Mouse (Mus musculus): ENCODE results near the gene Nckap1l. TPM values are rescaled to one million over a fixed set of nuclear protein-coding genes. Genes with fewer than 3 reads are reported as not detected.

Nckap1l gene
- polyA plus RNA-seq, 1 experiment from 2014 or later: 2.2 TPM

DNA sequence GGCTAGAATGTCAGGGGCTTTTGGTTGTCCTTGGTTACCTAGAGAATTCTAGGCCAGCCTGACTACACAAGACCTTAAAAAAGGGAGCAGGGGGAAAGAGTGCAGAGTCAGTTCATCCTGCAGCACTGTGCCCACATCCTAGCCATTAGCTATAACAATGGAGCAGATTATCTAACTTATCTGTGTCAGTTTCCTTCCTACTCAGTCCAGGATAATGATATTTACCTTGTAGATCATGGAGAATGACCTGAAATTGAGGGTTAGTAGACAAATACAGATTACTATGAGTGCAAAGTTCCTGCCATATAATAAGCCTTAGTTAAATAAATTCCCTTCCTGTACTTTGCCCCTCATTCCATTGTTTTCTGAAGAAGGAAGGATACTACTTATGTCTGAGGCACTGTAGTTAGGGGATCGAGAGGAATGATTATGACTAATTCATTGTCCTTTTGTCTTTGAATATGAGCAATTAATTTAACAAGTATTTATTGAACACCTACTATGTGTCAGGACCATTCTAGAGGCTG lies 25.5 kb downstream of the Nckap1l start:
- Histone ChIP-seq H3K27me3 (0 out of 2 replicates have a peak, but pooled peaks cover 2% of the 10 kb centered on the region), H3K9ac (no peak overlapping the region), H3K4me1 (0 out of 2 replicates have a peak, but pooled peaks cover under 1% of the 10 kb centered on the region), H3K36me3 (no peaks in the 10 kb centered on the region), H3K4me2 (replicated peaks) (no peak overlapping the region), H3K4me3 (no peak overlapping the region), H3K9me3 (no peaks in the 10 kb centered on the region), H3K27ac (no peak overlapping the region)
- no peak for ATAC-seq (ENCODE audit: low FRiP score, low read depth)
- 80% methylated on average over 1 of the region's 1 CpGs for WGBS

DNA sequence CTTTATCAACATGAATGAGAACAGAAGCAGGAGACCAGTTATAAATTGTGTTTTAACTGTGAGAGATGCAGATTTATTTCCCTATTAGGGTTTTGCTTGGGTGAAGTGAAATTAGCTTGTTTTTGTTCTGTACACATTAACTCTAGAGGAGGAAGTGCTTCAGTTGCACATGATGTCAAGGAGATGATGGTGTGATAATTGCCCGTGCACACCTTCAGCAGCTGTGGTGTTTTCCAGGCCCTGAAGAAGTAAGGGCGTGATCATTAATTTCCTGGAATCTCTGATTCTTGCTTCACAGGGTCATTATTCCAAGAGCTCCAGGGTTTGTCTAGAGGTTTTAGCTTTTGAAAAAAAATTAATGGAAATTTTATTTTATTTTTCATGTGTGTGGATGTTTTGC lies 26.5 kb downstream of the Nckap1l start:
- 72% methylated on average over 2 of the region's 2 CpGs for WGBS
- H3K4me1 ChIP-seq: peaks cover 10% of the 10 kb centered on the region
- ATAC-seq (ENCODE audit: low FRiP score, low read depth): no peak
- no peaks in the 10 kb centered on the region for H3K9me3 ChIP-seq
- H3K36me3 ChIP-seq: no peaks in the 10 kb centered on the region
- H3K27me3 ChIP-seq: 0 out of 2 replicates have a peak, but pooled peaks cover 2% of the 10 kb centered on the region
- H3K4me3 ChIP-seq: no peak overlapping the region
- no peak overlapping the region for H3K9ac ChIP-seq
- no peak overlapping the region for H3K27ac ChIP-seq
- H3K4me2 ChIP-seq (replicated peaks): no peak overlapping the region

DNA sequence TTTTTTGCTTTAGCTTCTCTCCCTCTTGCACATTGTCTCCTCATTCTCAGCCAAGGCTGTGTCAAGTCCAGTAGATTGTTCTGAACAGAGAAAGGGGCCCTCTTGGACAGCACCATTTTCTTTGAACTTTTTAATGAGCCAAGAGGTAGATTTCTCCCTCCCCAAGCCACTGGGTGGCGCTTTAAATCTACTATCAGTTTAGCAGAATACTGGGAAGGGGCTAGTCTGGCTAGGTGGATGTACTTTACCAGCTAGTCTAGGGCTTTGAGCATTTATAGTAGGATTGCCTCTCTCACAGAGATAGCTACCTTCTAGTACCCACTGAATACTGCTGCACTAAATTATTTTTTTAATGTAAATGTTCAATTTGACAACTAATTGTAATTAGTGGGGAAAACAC lies 28.9 kb downstream of the Nckap1l start:
- Histone ChIP-seq H3K9ac (no peak overlapping the region), H3K4me1 (peaks cover 11% of the 10 kb centered on the region), H3K4me2 (replicated peaks) (no peak overlapping the region), H3K27ac (no peak overlapping the region), H3K27me3 (0 out of 2 replicates have a peak, but pooled peaks cover 2% of the 10 kb centered on the region), H3K9me3 (no peaks in the 10 kb centered on the region), H3K4me3 (no peak overlapping the region), H3K36me3 (no peaks in the 10 kb centered on the region)
- no peak for ATAC-seq (ENCODE audit: low FRiP score, low read depth)
- 0% methylated on average over 1 of the region's 1 CpGs for WGBS

- Histone ChIP-seq H3K4me2 (replicated peaks) (no peak overlapping the region), H3K36me3 (no peaks in the 10 kb centered on the region), H3K9ac (no peak overlapping the region), H3K9me3 (no peaks in the 10 kb centered on the region), H3K4me3 (no peak overlapping the region), H3K4me1 (peaks cover 17% of the 10 kb centered on the region), H3K27me3 (no peaks in the 10 kb centered on the region), H3K27ac (no peak overlapping the region)
- 36% methylated on average over 2 of the region's 2 CpGs for whole genome bisulfite sequencing
- no peak for ATAC-seq (ENCODE audit: low FRiP score, low read depth)
Observed at GRCm38 (mm10) chr15:103484490-103484889, 30.9 kb downstream of the Nckap1l start.

DNA sequence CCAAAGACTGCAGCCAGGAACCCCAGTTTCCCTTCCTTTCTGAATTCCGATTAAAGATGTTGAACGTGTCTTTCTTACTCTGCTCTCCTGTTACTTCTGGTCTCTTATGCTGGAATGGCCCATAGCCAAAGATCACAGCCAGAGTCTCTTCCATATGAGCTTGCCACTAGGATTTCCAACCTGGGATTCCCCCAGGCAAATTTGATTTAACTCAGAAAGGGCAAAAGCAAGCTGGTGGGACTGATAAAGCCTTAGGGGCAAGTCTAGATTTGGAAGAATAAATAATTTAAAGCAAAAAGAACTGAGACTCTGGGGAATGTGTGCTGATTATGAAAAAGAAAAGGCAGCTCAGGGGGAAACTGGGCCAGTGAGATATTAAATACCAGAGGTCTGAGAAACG lies 31.5 kb downstream of the Nckap1l start:
- Histone ChIP-seq H3K27me3 (no peaks in the 10 kb centered on the region), H3K4me2 (replicated peaks) (no peak overlapping the region), H3K36me3 (no peaks in the 10 kb centered on the region), H3K9me3 (no peaks in the 10 kb centered on the region), H3K4me1 (peaks cover 17% of the 10 kb centered on the region), H3K27ac (no peak overlapping the region), H3K9ac (no peak overlapping the region), H3K4me3 (no peak overlapping the region)
- WGBS: 30% methylated on average over 3 of the region's 3 CpGs
- no peak for ATAC-seq (ENCODE audit: low FRiP score, low read depth)

DNA sequence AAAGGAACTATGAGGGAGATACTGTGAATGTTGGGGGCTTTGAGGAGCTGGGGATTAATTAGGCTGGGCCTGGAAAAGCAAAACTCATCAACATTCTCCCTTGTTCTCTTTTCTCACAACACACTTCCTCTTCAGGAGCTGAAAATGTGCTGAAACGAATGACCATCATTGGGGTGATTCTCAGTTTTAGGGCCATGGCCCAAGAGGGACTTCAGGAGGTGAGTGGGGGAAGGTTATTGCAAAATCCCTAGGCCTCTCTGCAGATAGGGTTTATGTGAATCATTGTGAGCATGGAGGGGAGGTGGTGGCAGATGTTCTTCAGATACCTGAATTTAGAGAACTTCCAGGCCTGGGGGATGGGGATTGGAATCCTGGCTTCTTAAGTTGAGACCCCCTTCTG lies 33.1 kb downstream of the Nckap1l start:
- Histone ChIP-seq H3K9me3 (no peaks in the 10 kb centered on the region), H3K36me3 (no peaks in the 10 kb centered on the region), H3K27ac (no peak overlapping the region), H3K9ac (no peak overlapping the region), H3K4me2 (replicated peaks) (no peak overlapping the region), H3K4me3 (no peak overlapping the region), H3K27me3 (no peaks in the 10 kb centered on the region), H3K4me1 (peaks cover 17% of the 10 kb centered on the region)
- ATAC-seq (ENCODE audit: low FRiP score, low read depth): no peak
- 50% methylated on average over 1 of the region's 1 CpGs for whole genome bisulfite sequencing

DNA sequence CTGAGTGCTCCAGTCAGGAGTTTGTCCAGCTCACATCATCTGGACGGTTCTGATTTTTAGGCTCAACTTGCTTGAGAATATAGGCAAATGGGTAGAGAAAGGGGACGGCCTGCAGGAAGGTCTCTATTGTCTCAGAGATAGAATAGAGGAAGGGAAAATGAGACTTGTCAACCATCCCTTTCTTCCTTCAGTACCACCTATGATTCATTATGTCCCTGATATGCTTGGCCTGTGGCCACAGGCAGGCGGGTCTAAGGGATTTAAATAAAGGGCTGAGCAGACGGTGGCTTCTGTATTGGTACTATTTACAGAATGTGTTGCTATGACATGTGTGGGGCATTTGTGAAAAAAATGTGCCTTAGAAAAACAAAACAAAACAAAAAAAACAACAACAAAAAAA lies 34.7 kb downstream of the Nckap1l start:
- WGBS: 57% methylated on average over 4 of the region's 4 CpGs
- ATAC-seq (ENCODE audit: low FRiP score, low read depth): no peak
- H3K4me2 ChIP-seq (replicated peaks): no peak overlapping the region
- H3K4me1 ChIP-seq: peaks cover 22% of the 10 kb centered on the region
- no peaks in the 10 kb centered on the region for H3K36me3 ChIP-seq
- H3K9ac ChIP-seq: no peak overlapping the region
- no peaks in the 10 kb centered on the region for H3K27me3 ChIP-seq
- no peaks in the 10 kb centered on the region for H3K9me3 ChIP-seq
- no peak overlapping the region for H3K27ac ChIP-seq
- H3K4me3 ChIP-seq: no peak overlapping the region

- no peaks in the 10 kb centered on the region for H3K9me3 ChIP-seq
- no peak for ATAC-seq (ENCODE audit: low FRiP score, low read depth)
- H3K27ac ChIP-seq: no peak overlapping the region
- no peak overlapping the region for H3K4me2 ChIP-seq (replicated peaks)
- H3K9ac ChIP-seq: no peak overlapping the region
- H3K27me3 ChIP-seq: peaks cover 8% of the 10 kb centered on the region; the same call in 1 of the 2 replicates
- peaks cover 16% of the 10 kb centered on the region; the same call in 1 of the 2 replicates for H3K4me1 ChIP-seq
- H3K36me3 ChIP-seq: no peaks in the 10 kb centered on the region
- no peak overlapping the region for H3K4me3 ChIP-seq
- WGBS: 64% methylated on average over 10 of the region's 10 CpGs
Observed at GRCm38 (mm10) chr15:103496204-103497140, 42.9 kb downstream of the Nckap1l start.

DNA sequence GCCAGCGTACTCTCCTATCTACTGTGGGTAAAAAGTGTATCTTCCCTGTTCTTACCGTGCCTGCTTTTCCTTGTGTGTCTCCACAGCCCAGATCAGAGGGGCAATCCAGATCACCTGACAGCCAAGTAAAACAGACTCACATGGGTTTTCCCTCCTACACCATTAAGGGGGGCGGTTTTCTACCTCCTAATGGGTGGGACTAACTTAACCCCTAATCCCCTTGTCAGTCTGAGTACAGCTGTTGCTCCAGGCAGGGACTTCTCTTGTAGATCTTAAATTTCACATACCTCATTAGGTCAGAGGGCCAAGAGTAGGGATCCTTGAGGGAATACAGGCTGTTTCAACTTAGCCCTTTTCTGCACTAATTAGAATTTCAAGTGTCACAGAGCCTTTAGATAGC lies 44.6 kb downstream of the Nckap1l start:
- 0 out of 2 replicates have a peak, but pooled peaks have one; percentile 34 for ATAC-seq (ENCODE audit: low FRiP score, low read depth)
- Histone ChIP-seq H3K4me3 (no peak overlapping the region), H3K27me3 (peaks cover 17% of the 10 kb centered on the region), H3K9ac (no peak overlapping the region), H3K9me3 (no peaks in the 10 kb centered on the region), H3K27ac (no peak overlapping the region), H3K4me1 (peaks cover 21% of the 10 kb centered on the region; the same call in 1 of the 2 replicates), H3K4me2 (replicated peaks) (no peak overlapping the region), H3K36me3 (no peaks in the 10 kb centered on the region)
- 18% methylated on average over 3 of the region's 3 CpGs for WGBS

DNA sequence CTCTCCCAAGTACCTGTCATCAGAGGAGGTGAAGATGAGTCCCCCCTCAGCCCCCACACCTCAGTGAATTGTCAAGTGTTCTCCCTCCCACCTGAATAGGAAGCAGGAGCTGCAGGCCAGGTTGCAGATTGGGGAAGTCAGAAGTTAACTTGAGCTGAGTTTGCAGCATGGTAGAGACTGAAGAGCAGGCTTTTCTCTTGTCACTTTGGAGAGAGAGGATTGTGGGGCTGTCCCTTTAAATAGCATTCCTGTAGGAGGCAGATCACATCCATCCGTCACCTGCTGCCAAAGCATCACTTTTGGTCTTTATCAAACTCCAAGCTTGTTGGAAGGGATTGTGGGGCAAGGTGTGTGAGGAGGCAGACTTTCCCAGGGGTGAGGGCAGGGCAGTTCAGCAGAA lies 47.1 kb downstream of the Nckap1l start:
- peaks cover 27% of the 10 kb centered on the region; the same call in 1 of the 2 replicates for H3K4me1 ChIP-seq
- H3K9ac ChIP-seq: no peak overlapping the region
- peaks cover 42% of the 10 kb centered on the region for H3K27me3 ChIP-seq
- H3K36me3 ChIP-seq: no peaks in the 10 kb centered on the region
- no peak overlapping the region for H3K27ac ChIP-seq
- WGBS: 66% methylated on average over 1 of the region's 1 CpGs
- H3K4me2 ChIP-seq (replicated peaks): no peak overlapping the region
- no peak for ATAC-seq (ENCODE audit: low FRiP score, low read depth)
- no peaks in the 10 kb centered on the region for H3K9me3 ChIP-seq
- H3K4me3 ChIP-seq: no peak overlapping the region

GRCm38 (mm10) chr15:103501186-103501585 lies 47.6 kb downstream of the Nckap1l start:
- H3K27me3 ChIP-seq: peaks cover 45% of the 10 kb centered on the region
- no peak overlapping the region for H3K9ac ChIP-seq
- WGBS: 49% methylated on average over 2 of the region's 2 CpGs
- H3K27ac ChIP-seq: no peak overlapping the region
- no peak overlapping the region for H3K4me3 ChIP-seq
- no peak overlapping the region for H3K4me2 ChIP-seq (replicated peaks)
- no peaks in the 10 kb centered on the region for H3K36me3 ChIP-seq
- no peaks in the 10 kb centered on the region for H3K9me3 ChIP-seq
- H3K4me1 ChIP-seq: peaks cover 27% of the 10 kb centered on the region; the same call in 1 of the 2 replicates
- no peak for ATAC-seq (ENCODE audit: low FRiP score, low read depth)

- Histone ChIP-seq H3K9me3 (no peaks in the 10 kb centered on the region), H3K27me3 (peaks cover 49% of the 10 kb centered on the region), H3K36me3 (no peaks in the 10 kb centered on the region), H3K27ac (no peak within 1 kb of the TSS), H3K4me2 (replicated peaks) (peak within 1 kb of the TSS; percentile 94), H3K4me1 (peaks cover 26% of the 10 kb centered on the region; the same call in 1 of the 2 replicates), H3K4me3 (peak within 1 kb of the TSS; percentile 63), H3K9ac (peak within 1 kb of the TSS; percentile 69)
- ATAC-seq (ENCODE audit: low FRiP score, low read depth): peak; percentile 87
- WGBS: under 1% methylated on average over 56 of the region's 63 CpGs
Observed at GRCm38 (mm10) chr15:103502435-103503250, 49.0 kb downstream of the Nckap1l start, which contains the start of gene Pde1b. Gene Pde1b (plus strand): TSS chr15:103503034.

Measured in limb, embryonic 13.5 days (tissue).